Mouse (Mus musculus) cerebellum, adult 18-20 months (tissue): Measurements from ENCODE around the gene Cxcr2.

Experiments used
- DNase-seq, 2 experiments: peaks; one replicate each; pipeline ENCODE4 v3.0.0; 2021

Gene Cxcr2

GRCm38 (mm10) chr1:74199046-74199445 is 45.3 kb downstream of the Cxcr2 start:
- DNase-seq = no peak

GRCm38 (mm10) chr1:74201048-74201844 is 47.5 kb downstream of the Cxcr2 start:
- DNase-seq = no peak

- no peak for DNase-seq
These were observed 49.7 kb downstream of the Cxcr2 start for GRCm38 (mm10) chr1:74203457-74203856.

GRCm38 (mm10) chr1:74205881-74206280 is 52.1 kb downstream of the Cxcr2 start:
- peak; percentile 8 to 35 for DNase-seq

GRCm38 (mm10) chr1:74206642-74207041 is 52.9 kb downstream of the Cxcr2 start:
- DNase-seq = no peak

GRCm38 (mm10) chr1:74207906-74208305 is 54.1 kb downstream of the Cxcr2 start:
- DNase-seq = peak; percentile 9

- DNase-seq = no peak
These were observed 55.2 kb downstream of the Cxcr2 start for GRCm38 (mm10) chr1:74208941-74209340.
